Mouse (Mus musculus) heart, embryonic 13.5 days (tissue): ENCODE measurements at regions not wholly inside any gene's neighbourhood (a gene's known extent, or its start where the extent isn't known, plus 50 kb on each side); places are given as distances from the start of the nearest gene placed in this dataset.

ENCODE experiments used
- ATAC-seq: fragments of 200-750 bp; cut with Nextera tagmentation; 2 replicates; pipeline ENCODE4 v1.8.0; 2017; ENCODE audit warnings: moderate TSS enrichment; ENCODE audit not compliant: insufficient number of reproducible peaks, low FRiP score, low TSS enrichment; ENCODE audit errors: extremely low read depth
- H3K27ac ChIP-seq: fragments of 300-500 bp; sonication (generic); replicated peaks from 2 replicates; pipeline ENCODE4 v1.5.1; 2015; ENCODE audit warnings: moderate library complexity, mild to moderate bottlenecking, inconsistent platforms
- H3K27me3 ChIP-seq: fragments of 300-500 bp; sonication (generic); replicated peaks from 2 replicates; pipeline ENCODE4 v1.6.1; 2015; ENCODE audit warnings: mild to moderate bottlenecking, inconsistent platforms
- H3K36me3 ChIP-seq: fragments of 300-500 bp; sonication (generic); 2 replicates; pipeline ENCODE4 v1.6.1; 2015; ENCODE audit warnings: mild to moderate bottlenecking, inconsistent platforms
- H3K4me1 ChIP-seq: fragments of 300-500 bp; sonication (generic); 2 replicates; pipeline ENCODE4 v1.6.1; 2015; ENCODE audit warnings: inconsistent platforms
- H3K4me2 ChIP-seq: fragments of 300-500 bp; sonication (generic); 2 replicates; pipeline ENCODE4 v1.6.1; 2015; ENCODE audit warnings: inconsistent platforms, mild to moderate bottlenecking, moderate library complexity
- H3K4me3 ChIP-seq: fragments of 300-500 bp; sonication (generic); 2 replicates; pipeline ENCODE4 v1.5.1; 2015; ENCODE audit warnings: moderate library complexity, mild to moderate bottlenecking, inconsistent platforms
- H3K9ac ChIP-seq: fragments of 300-500 bp; sonication (generic); 2 replicates; pipeline ENCODE4 v1.6.1; 2015; ENCODE audit warnings: inconsistent platforms, mild to moderate bottlenecking, moderate library complexity
- H3K9me3 ChIP-seq: fragments of 300-500 bp; sonication (generic); 2 replicates; pipeline ENCODE4 v1.6.1; 2016; ENCODE audit warnings: inconsistent platforms
- WGBS: fragments of 180-500 bp; shearing (Covaris S2); methylation state at CpG from one replicate; pipeline ENCODE4 v1.1.7; 2015; ENCODE audit warnings: mixed read lengths; 5-methylcytosine and 5-hydroxymethylcytosine counted together

- ATAC-seq = no peak
- no peak overlapping the region for H3K27ac ChIP-seq
- no peaks in the 10 kb centered on the region for H3K36me3 ChIP-seq
- no peaks in the 10 kb centered on the region for H3K4me1 ChIP-seq
- no peak overlapping the region for H3K4me2 ChIP-seq
- WGBS = 78% methylated on average over 1 of the region's 1 CpGs
- no peak overlapping the region for H3K4me3 ChIP-seq
- H3K9me3 ChIP-seq = no peaks in the 10 kb centered on the region
- no peaks in the 10 kb centered on the region for H3K27me3 ChIP-seq
- no peak overlapping the region for H3K9ac ChIP-seq
These were observed 247.9 kb downstream of the Rfpl4b start for GRCm38 (mm10) chr10:38573728-38574127.

DNA sequence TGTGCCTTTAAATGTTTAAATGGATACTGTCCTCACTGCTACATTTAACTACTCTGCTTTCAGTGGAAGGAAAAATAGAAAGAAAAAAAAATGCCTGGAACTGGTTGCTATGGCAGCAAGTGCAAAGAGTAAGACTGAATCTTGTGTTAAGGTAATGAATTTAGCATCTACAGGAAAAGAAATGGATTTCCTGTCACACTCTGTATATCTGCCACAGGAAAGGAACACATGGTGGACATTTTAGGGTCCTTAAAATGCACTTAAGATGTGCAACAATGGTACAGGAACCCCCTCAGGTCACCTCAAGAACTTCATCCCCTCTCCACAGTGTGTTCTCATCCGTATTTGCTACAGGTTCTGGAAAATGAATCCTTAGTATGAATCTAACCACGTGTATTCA is 248.4 kb downstream of the Rfpl4b start:
- Histone ChIP-seq H3K4me3 (no peak overlapping the region), H3K36me3 (no peaks in the 10 kb centered on the region), H3K4me1 (no peaks in the 10 kb centered on the region), H3K27me3 (no peaks in the 10 kb centered on the region), H3K9ac (no peak overlapping the region), H3K9me3 (no peaks in the 10 kb centered on the region), H3K4me2 (no peak overlapping the region), H3K27ac (no peak overlapping the region)
- 45% methylated on average over 2 of the region's 2 CpGs for WGBS
- ATAC-seq = no peak

GRCm38 (mm10) chr10:38567270-38567669 is 254.3 kb downstream of the Rfpl4b start:
- H3K36me3 ChIP-seq = no peaks in the 10 kb centered on the region
- 82% methylated on average over 1 of the region's 1 CpGs for WGBS
- no peak overlapping the region for H3K9ac ChIP-seq
- H3K4me1 ChIP-seq = no peaks in the 10 kb centered on the region
- H3K27ac ChIP-seq = no peak overlapping the region
- H3K9me3 ChIP-seq = no peaks in the 10 kb centered on the region
- no peak overlapping the region for H3K4me3 ChIP-seq
- no peak overlapping the region for H3K4me2 ChIP-seq
- ATAC-seq = no peak
- no peaks in the 10 kb centered on the region for H3K27me3 ChIP-seq

GRCm38 (mm10) chr10:38566361-38566760 is 255.2 kb downstream of the Rfpl4b start:
- Histone ChIP-seq H3K4me2 (no peak overlapping the region), H3K4me1 (no peaks in the 10 kb centered on the region), H3K27me3 (no peaks in the 10 kb centered on the region), H3K9ac (no peak overlapping the region), H3K27ac (no peak overlapping the region), H3K4me3 (no peak overlapping the region), H3K9me3 (no peaks in the 10 kb centered on the region), H3K36me3 (no peaks in the 10 kb centered on the region)
- 41% methylated on average over 1 of the region's 1 CpGs for WGBS
- ATAC-seq = no peak

DNA sequence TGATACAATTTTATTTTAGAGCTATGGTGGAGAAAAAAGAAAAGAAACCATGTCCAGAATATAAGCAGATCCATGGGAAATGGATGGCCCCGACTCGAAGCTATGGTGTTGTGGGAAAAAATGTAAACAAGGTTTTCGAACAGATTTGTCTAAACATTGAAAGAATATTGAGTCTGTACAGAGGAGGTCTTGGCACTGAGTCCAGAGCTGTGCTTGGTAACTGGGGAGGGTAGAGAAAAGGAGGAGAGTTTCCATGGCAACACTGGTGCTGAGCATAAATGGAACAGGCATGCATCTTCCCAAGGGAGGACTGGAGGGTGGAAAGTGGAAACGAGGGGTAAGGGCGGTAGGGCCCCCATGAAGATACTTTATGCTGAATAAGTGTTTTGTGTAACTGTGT is 266.5 kb downstream of the Rfpl4b start:
- ATAC-seq = no peak
- H3K27me3 ChIP-seq = no peaks in the 10 kb centered on the region
- no peaks in the 10 kb centered on the region for H3K9me3 ChIP-seq
- no peak overlapping the region for H3K4me3 ChIP-seq
- H3K4me2 ChIP-seq = no peak overlapping the region
- H3K9ac ChIP-seq = no peak overlapping the region
- no peaks in the 10 kb centered on the region for H3K36me3 ChIP-seq
- 59% methylated on average over 5 of the region's 5 CpGs for WGBS
- peaks cover 2% of the 10 kb centered on the region; the same call in 1 of the 2 replicates for H3K4me1 ChIP-seq
- H3K27ac ChIP-seq = no peak overlapping the region

DNA sequence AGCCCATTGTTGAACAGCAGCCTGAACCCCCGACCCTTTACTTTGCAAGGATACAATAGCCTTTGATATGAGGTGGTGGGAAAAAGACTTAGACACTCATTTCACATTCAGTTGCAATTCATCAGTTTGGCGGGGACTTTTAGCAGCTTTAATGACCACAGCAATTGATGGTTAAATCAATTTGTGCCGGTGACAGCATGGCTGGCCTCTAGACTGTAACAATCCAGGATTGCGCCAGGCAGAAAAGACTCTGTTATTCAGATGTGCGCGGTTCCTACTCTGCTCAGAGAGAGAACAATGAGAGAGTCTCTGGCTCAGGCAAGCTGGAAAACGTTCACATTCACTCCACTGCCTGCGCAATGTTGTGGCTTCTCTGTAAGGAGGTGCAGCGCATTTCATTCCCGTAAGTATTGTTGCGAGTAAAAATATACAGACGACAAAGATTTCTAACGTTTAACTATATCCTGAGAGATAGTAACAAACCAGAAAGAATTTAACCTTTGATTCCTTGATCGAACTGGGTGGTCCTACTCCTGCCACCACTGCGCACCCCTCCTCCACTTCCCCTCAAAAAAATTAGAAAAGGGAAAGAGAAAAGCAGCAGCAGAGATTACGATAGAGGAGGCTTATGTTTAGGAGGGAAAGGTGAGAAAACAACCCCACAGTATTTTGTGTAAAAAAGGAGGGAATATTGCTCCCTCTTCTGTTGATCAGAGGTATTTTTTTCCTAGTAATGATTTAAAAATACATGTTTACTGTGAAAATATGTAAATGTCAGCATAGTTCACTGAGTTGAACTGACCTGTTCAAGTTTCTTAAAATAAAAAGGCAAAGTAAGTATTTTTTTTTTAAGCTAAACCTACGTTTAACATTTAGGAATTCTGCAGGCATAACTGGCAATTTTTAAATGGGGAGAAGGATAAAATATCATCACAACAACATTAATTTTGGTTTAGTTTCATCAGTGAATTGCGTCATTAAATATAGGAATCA is 267.6 kb downstream of the Rfpl4b start:
- peak overlapping the region; percentile 46 for H3K4me3 ChIP-seq
- peaks cover 2% of the 10 kb centered on the region; the same call in 1 of the 2 replicates for H3K4me1 ChIP-seq
- H3K9me3 ChIP-seq = no peaks in the 10 kb centered on the region
- ATAC-seq = no peak; the same call in none of the 2 replicates
- no peaks in the 10 kb centered on the region for H3K36me3 ChIP-seq
- H3K27ac ChIP-seq = peak overlapping the region; percentile 29
- H3K4me2 ChIP-seq = peak overlapping the region; percentile 68
- peak overlapping the region; percentile 68; the same call in 1 of the 2 replicates for H3K9ac ChIP-seq
- no peaks in the 10 kb centered on the region for H3K27me3 ChIP-seq
- WGBS = 19% methylated on average over 18 of the region's 18 CpGs

- Histone ChIP-seq H3K4me3 (no peak overlapping the region), H3K9ac (no peak overlapping the region), H3K27me3 (no peaks in the 10 kb centered on the region), H3K9me3 (no peaks in the 10 kb centered on the region), H3K4me1 (peaks cover 2% of the 10 kb centered on the region; the same call in 1 of the 2 replicates), H3K27ac (no peak overlapping the region; the same call in 1 of the 2 replicates), H3K4me2 (peak overlapping the region; percentile 68), H3K36me3 (no peaks in the 10 kb centered on the region)
- ATAC-seq = no peak
These were observed 268.3 kb downstream of the Rfpl4b start for GRCm38 (mm10) chr10:38553326-38553687.

DNA sequence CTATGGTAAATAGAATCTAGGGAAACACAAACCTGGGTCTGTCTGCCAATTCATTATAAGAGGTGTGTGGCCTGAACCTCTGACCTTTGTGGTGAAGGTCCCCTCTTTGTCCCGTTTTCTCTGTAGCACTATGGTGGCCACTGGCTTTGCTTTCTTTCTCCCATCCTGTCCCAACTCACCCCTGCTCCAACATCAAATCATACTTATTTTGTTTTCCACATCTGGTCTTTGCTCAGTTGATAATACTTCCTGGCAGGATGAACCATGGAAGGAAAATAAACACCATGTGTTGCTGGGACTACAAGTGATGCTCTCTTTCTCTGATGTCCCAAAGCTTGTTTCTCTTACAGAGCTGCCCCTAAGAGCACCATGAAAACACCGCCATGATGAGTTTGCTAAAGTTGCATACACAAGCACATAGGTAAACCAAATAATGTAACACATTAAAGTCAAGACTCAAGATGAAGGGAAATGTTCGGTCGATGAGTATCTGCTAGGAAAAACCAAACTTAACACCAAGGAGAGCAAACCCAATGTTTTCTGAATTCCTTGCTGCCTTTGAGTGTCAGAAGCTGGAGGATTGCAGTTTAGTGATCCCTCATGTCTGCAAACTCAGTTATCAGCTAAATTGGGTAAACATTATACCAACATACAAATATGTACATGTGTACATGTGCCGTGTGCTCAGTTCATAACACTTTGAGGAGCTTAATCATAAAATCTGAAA is 269.1 kb downstream of the Rfpl4b start:
- no peak overlapping the region for H3K4me3 ChIP-seq

GRCm38 (mm10) chr10:38540031-38540430 is 281.5 kb downstream of the Rfpl4b start:
- Histone ChIP-seq H3K4me2 (no peak overlapping the region), H3K4me1 (peaks cover 17% of the 10 kb centered on the region), H3K36me3 (no peaks in the 10 kb centered on the region), H3K27me3 (no peaks in the 10 kb centered on the region), H3K4me3 (no peak overlapping the region), H3K27ac (no peak overlapping the region), H3K9me3 (no peaks in the 10 kb centered on the region), H3K9ac (no peak overlapping the region)
- WGBS = 85% methylated on average over 4 of the region's 4 CpGs
- no peak for ATAC-seq

More for the DNA sequence above, 269.1 kb downstream of the Rfpl4b start:
- H3K27ac ChIP-seq = no peak overlapping the region
- H3K36me3 ChIP-seq = no peaks in the 10 kb centered on the region
- no peaks in the 10 kb centered on the region for H3K9me3 ChIP-seq
- peaks cover 2% of the 10 kb centered on the region; the same call in 1 of the 2 replicates for H3K4me1 ChIP-seq
- 78% methylated on average over 5 of the region's 5 CpGs for WGBS
- no peak overlapping the region for H3K4me2 ChIP-seq
- H3K27me3 ChIP-seq = no peaks in the 10 kb centered on the region
- no peak overlapping the region for H3K9ac ChIP-seq
- no peak for ATAC-seq

DNA sequence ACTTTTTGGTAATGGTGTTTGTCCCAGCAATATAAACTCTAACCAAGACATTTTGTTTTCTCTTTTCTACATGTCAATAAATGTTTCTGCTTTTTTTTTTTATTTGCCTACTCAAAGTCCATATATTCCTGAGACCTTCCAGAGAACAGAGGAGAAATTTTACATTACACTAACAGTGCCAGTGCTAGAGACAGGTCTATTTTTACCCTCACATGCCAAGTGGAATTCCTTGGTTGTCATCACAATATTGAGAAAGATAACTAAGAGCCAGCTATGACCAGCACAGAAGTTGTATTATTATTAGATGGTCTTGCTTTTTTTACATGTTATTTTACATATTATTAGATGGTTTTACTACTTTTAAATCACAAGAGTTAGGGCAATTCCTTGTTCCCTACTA is 282.8 kb downstream of the Rfpl4b start:
- H3K36me3 ChIP-seq = no peaks in the 10 kb centered on the region
- H3K4me1 ChIP-seq = peaks cover 20% of the 10 kb centered on the region
- H3K9me3 ChIP-seq = no peaks in the 10 kb centered on the region
- peak overlapping the region; percentile 83 for H3K27ac ChIP-seq
- no peak overlapping the region for H3K4me3 ChIP-seq
- no peaks in the 10 kb centered on the region for H3K27me3 ChIP-seq
- H3K9ac ChIP-seq = no peak overlapping the region
- ATAC-seq = no peak
- 0 out of 2 replicates have a peak overlapping the region, but pooled peaks have one; percentile 0 for H3K4me2 ChIP-seq

DNA sequence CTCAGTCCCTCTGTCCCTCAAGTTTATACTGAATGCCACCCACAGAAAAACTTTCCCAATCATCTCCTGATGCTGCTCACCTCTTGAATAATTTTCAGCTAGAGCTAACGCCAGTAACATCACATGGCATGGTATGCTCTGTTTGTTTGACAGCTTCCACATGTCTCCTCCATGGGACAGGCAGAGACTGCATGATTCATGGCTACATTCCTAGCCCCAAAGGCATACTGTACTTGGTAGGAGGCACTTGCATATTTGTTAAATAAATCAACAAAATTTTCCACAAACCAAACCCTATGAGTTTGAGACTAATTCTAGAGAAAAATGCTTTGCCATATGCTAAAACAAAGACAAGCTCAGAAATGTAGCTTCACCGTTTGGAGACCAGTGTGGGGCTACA is 304.9 kb downstream of the Rfpl4b start:
- H3K9me3 ChIP-seq = no peaks in the 10 kb centered on the region
- no peak overlapping the region for H3K4me3 ChIP-seq
- H3K4me1 ChIP-seq = no peaks in the 10 kb centered on the region
- no peaks in the 10 kb centered on the region for H3K27me3 ChIP-seq
- ATAC-seq = no peak
- H3K27ac ChIP-seq = no peak overlapping the region
- H3K4me2 ChIP-seq = no peak overlapping the region
- H3K9ac ChIP-seq = no peak overlapping the region
- WGBS = 49% methylated on average over 2 of the region's 2 CpGs
- no peaks in the 10 kb centered on the region for H3K36me3 ChIP-seq
